Mouse (Mus musculus): ENCODE measurements around the gene Shoc2.

- TF ChIP-seq CTCF (IDR thresholded peaks at IDR 0.05; ENCODE audit: low read depth) = no peak
- no peak for TF ChIP-seq EP300 (optimal IDR thresholded peaks at IDR 0.05)
Observed at GRCm38 (mm10) chr19:54068447-54068846, 124.3 kb downstream of the Shoc2 start.
